ENCODE assay signal across 8 mouse cellular contexts in genomic region chr10:88503421-88504314, GRCm38 (mm10). TPM values are rescaled to one million over a fixed set of nuclear protein-coding genes. Genes with fewer than 3 reads are reported as not detected.
DNase-seq lines count a peak whose midpoint lies in the region; ATAC-seq lines count a peak whose summit lies in the region.

Gene Chpt1 (minus strand): TSS chr10:88504073.

- H3K9ac ChIP-seq in hindbrain, embryonic 14.5 days, result peak within 1 kb of the TSS; percentile 66

- DNase-seq in T-cell, adult 2 months (ENCODE audit: low spot score), result peak; percentile 74
- peak; percentile 91 to 97 for DNase-seq in cerebellum, postnatal 25 days
- peak; percentile 61 to 72 for DNase-seq in frontal cortex, postnatal 36 days (ENCODE audit: low spot score in 2 of 2)
- DNase-seq in hindbrain, embryonic 14.5 days (ENCODE audit: low spot score), result peak; percentile 77
- DNase-seq in left cerebral cortex, adult 18-20 months (ENCODE audit: low spot score in 2 of 2), result peak; percentile 74 to 83
- peak; percentile 88 to 94 for DNase-seq in lung, postnatal 4 days
- DNase-seq in retina, postnatal 7 days (ENCODE audit: low read depth, low spot score), result peak; percentile 84
- DNase-seq in urinary bladder, adult 2 months (ENCODE audit: low spot score), result peak; percentile 85

- no peaks in the 10 kb centered on the region for H3K27me3 ChIP-seq in hindbrain, embryonic 14.5 days (ENCODE audit: control insufficient read depth, insufficient read depth, low read length)

- peaks cover 14% of the 10 kb centered on the region for H3K4me1 ChIP-seq in hindbrain, embryonic 14.5 days (replicated peaks; ENCODE audit: control insufficient read depth, insufficient read depth, low read length)

- peak within 1 kb of the TSS; percentile 62 for H3K4me2 ChIP-seq in hindbrain, embryonic 14.5 days (replicated peaks)

- under 1% methylated on average over 57 of the region's 80 CpGs for WGBS in hindbrain, embryonic 14.5 days

- peak; percentile 96 for ATAC-seq in hindbrain, embryonic 14.5 days (ENCODE audit: low FRiP score)

- no peaks in the 10 kb centered on the region for H3K9me3 ChIP-seq in hindbrain, embryonic 14.5 days (ENCODE audit: control insufficient read depth, low read length)

- H3K4me3 ChIP-seq in hindbrain, embryonic 14.5 days (replicated peaks; ENCODE audit: low read length), result peak within 1 kb of the TSS; percentile 44

- no peaks in the 10 kb centered on the region for H3K36me3 ChIP-seq in hindbrain, embryonic 14.5 days (replicated peaks; ENCODE audit: control insufficient read depth, insufficient read depth)

- H3K27ac ChIP-seq in hindbrain, embryonic 14.5 days, result peak within 1 kb of the TSS; percentile 69

RNA-seq across cellular contexts. Expression of gene Chpt1, which starts in this region (rescaled TPM):
- polyA plus RNA-seq in hindbrain, embryonic 14.5 days (2014; fragmentation: Nextera tagmentation; extraction: Ambion mirVana), result 15.6 and 16.6 TPM in 2 replicates
- 10 to 100 TPM; 37.1 to 39.7 TPM for total RNA-seq in left cerebral cortex, adult 18-20 months (2021)
- polyA plus RNA-seq in urinary bladder, adult 2 months (2012; rRNA removed), result 40.4 and 50.6 TPM in 2 replicates

Comparison
In these comparisons a context has a peak if more than half of its experiments do, and no peak if none do; other contexts are left out.
1. Peak in every context shown above with its lines: DNase-seq, ATAC-seq, H3K4me3 ChIP-seq and H3K27ac ChIP-seq.